8 mouse cellular contexts compared by ENCODE assay signal in the genomic region with DNA sequence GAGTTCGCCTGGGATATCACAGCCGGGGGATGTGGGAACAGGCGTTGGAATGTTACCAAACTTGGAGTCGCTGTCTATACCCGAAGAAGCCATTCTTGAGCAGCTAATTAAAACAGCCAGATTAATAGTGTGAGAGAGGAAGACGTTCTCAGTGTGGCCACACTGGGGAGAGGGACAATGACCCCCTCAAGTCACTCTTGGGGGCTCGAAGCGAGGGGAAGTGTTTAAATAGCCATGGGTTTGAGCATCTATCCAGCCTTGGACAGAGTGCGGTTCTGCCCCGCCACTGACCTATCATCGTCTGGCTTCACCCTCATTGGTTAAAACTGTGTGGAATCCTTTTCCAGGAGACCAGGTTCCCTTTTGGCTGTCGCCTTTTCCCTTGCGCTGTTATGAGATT. TPM values are rescaled to one million over a fixed set of nuclear protein-coding genes. Genes with fewer than 3 reads are reported as not detected.
DNase-seq lines count a peak whose midpoint lies in the region; ATAC-seq and TF ChIP-seq lines count a peak whose summit lies in the region.

No protein-coding gene starts in this region.

- no peaks in the 10 kb centered on the region for H3K27me3 ChIP-seq in lung, embryonic 14.5 days (ENCODE audit: insufficient read depth, low read length)
- H3K27me3 ChIP-seq in intestine, embryonic 16.5 days (replicated peaks; ENCODE audit: control insufficient read depth, insufficient read depth, low read length) = no peaks in the 10 kb centered on the region
- H3K27me3 ChIP-seq in neural tube, embryonic 12.5 days (replicated peaks) = no peaks in the 10 kb centered on the region

- H3K27ac ChIP-seq in lung, embryonic 14.5 days (ENCODE audit: low read depth) = peak overlapping the region; percentile 98
- H3K27ac ChIP-seq in embryonic fibroblast, embryonic 13.5 days (ENCODE audit: insufficient read depth, low read length) = peak overlapping the region; percentile 99
- peak overlapping the region; percentile 94 for H3K27ac ChIP-seq in intestine, embryonic 16.5 days (ENCODE audit: low read length)
- peak overlapping the region; percentile 58; the same call in 1 of the 2 replicates for H3K27ac ChIP-seq in neural tube, embryonic 12.5 days

- peak overlapping the region; percentile 56 for H3K4me2 ChIP-seq in lung, embryonic 14.5 days
- H3K4me2 ChIP-seq in intestine, embryonic 16.5 days (ENCODE audit: low read depth, low read length) = peak overlapping the region; percentile 47
- peak overlapping the region; percentile 50 for H3K4me2 ChIP-seq in neural tube, embryonic 12.5 days (replicated peaks)

- TF ChIP-seq POLR2A in embryonic fibroblast, embryonic 13.5 days (IDR thresholded peaks at IDR 0.05; ENCODE audit: low read depth, low read length) = no peak; the same call in none of the 2 replicates

- H3K9ac ChIP-seq in lung, embryonic 14.5 days = peak overlapping the region; percentile 18
- peak overlapping the region; percentile 52 for H3K9ac ChIP-seq in intestine, embryonic 16.5 days (ENCODE audit: low read depth, low read length)
- H3K9ac ChIP-seq in neural tube, embryonic 12.5 days = peak overlapping the region; percentile 44

- ATAC-seq in lung, embryonic 14.5 days (ENCODE audit: insufficient read depth) = peak; percentile 18; the same call in 1 of the 2 replicates
- no peak for ATAC-seq in intestine, embryonic 16.5 days
- ATAC-seq in neural tube, embryonic 12.5 days (ENCODE audit: low FRiP score, low read depth) = no peak

- H3K4me3 ChIP-seq in lung, embryonic 14.5 days (ENCODE audit: low read depth, low read length) = peak overlapping the region; percentile 1; the same call in 1 of the 2 replicates
- H3K4me3 ChIP-seq in embryonic fibroblast, embryonic 13.5 days (ENCODE audit: insufficient read depth, low read length) = no peak overlapping the region
- H3K4me3 ChIP-seq in intestine, embryonic 16.5 days (ENCODE audit: low read length) = no peak overlapping the region
- H3K4me3 ChIP-seq in neural tube, embryonic 12.5 days = no peak overlapping the region

- H3K9me3 ChIP-seq in lung, embryonic 14.5 days (ENCODE audit: low read depth, low read length) = no peaks in the 10 kb centered on the region
- H3K9me3 ChIP-seq in intestine, embryonic 16.5 days (ENCODE audit: control insufficient read depth, low read length) = no peaks in the 10 kb centered on the region
- H3K9me3 ChIP-seq in neural tube, embryonic 12.5 days = no peaks in the 10 kb centered on the region

- DNase-seq in lung, embryonic 14.5 days = peak; percentile 78
- no peak for DNase-seq in lung, postnatal 25 days (ENCODE audit: low spot score)
- no peak for DNase-seq in adrenal gland, adult 8-10 months
- no peak for DNase-seq in Muller cell, postnatal 12 days (ENCODE audit: inconsistent ontology term)
- DNase-seq in cerebellum, postnatal 25 days = no peak

- WGBS in lung, embryonic 14.5 days = 7% methylated on average over 13 of the region's 13 CpGs
- 21% methylated on average over 13 of the region's 13 CpGs for WGBS in intestine, embryonic 16.5 days
- 27% methylated on average over 13 of the region's 13 CpGs for WGBS in neural tube, embryonic 12.5 days

- H3K36me3 ChIP-seq in lung, embryonic 14.5 days (ENCODE audit: insufficient read depth) = no peaks in the 10 kb centered on the region
- no peaks in the 10 kb centered on the region for H3K36me3 ChIP-seq in intestine, embryonic 16.5 days (ENCODE audit: control insufficient read depth, insufficient read depth, low read length)
- no peaks in the 10 kb centered on the region for H3K36me3 ChIP-seq in neural tube, embryonic 12.5 days

- H3K4me1 ChIP-seq in lung, embryonic 14.5 days (ENCODE audit: insufficient read depth) = peaks cover 62% of the 10 kb centered on the region
- peaks cover 60% of the 10 kb centered on the region for H3K4me1 ChIP-seq in embryonic fibroblast, embryonic 13.5 days (ENCODE audit: control insufficient read depth, insufficient read depth, low read length)
- peaks cover 67% of the 10 kb centered on the region for H3K4me1 ChIP-seq in intestine, embryonic 16.5 days (ENCODE audit: control insufficient read depth, insufficient read depth, low read length)
- H3K4me1 ChIP-seq in neural tube, embryonic 12.5 days = peaks cover 73% of the 10 kb centered on the region

- TF ChIP-seq CTCF in lung, embryonic 14.5 days (IDR thresholded peaks at IDR 0.05; ENCODE audit: low read depth) = no peak
- TF ChIP-seq CTCF in embryonic fibroblast, embryonic 13.5 days (IDR thresholded peaks at IDR 0.05; ENCODE audit: borderline replicate concordance, insufficient read depth, low read length) = no peak

RNA-seq across cellular contexts. Expression of a gene that starts 4.6 kb away (rescaled TPM):
- not detected in 2 replicates for polyA plus RNA-seq in lung, embryonic 14.5 days (2014; fragmentation: Nextera tagmentation; extraction: Ambion mirVana)
- polyA plus RNA-seq in embryonic fibroblast, embryonic 13.5 days (2011; ENCODE audit: insufficient read length, low read depth, missing spikeins) = not detected in 2 replicates
- polyA plus RNA-seq in intestine, embryonic 16.5 days (2015; fragmentation: Nextera tagmentation; extraction: Ambion mirVana) = not detected in 2 replicates
- not detected in 2 replicates for polyA plus RNA-seq in neural tube, embryonic 12.5 days (2016; fragmentation: Nextera tagmentation; extraction: Ambion mirVana)
- under 1 TPM in 2 of 4 experiments, not detected in 2; 0.09 to 0.25 TPM for total RNA-seq in adrenal gland, adult 8-10 months (2022)

RNA-seq across cellular contexts. Expression of a gene that starts 24.3 kb away (rescaled TPM):
- polyA plus RNA-seq in lung, embryonic 14.5 days (2014; fragmentation: Nextera tagmentation; extraction: Ambion mirVana) = 11.7 and 13.8 TPM in 2 replicates
- polyA plus RNA-seq in embryonic fibroblast, embryonic 13.5 days (2011; ENCODE audit: insufficient read length, low read depth, missing spikeins) = 27.0 and 40.9 TPM in 2 replicates
- 13.7 and 17.2 TPM in 2 replicates for polyA plus RNA-seq in intestine, embryonic 16.5 days (2015; fragmentation: Nextera tagmentation; extraction: Ambion mirVana)
- polyA plus RNA-seq in neural tube, embryonic 12.5 days (2016; fragmentation: Nextera tagmentation; extraction: Ambion mirVana) = 20.4 and 21.6 TPM in 2 replicates
- total RNA-seq in adrenal gland, adult 8-10 months (2022) = 100 to 1,000 TPM in 2 of 4 experiments, 10 to 100 TPM in 2; 62.6 to 149 (median 97.9) TPM

RNA-seq across cellular contexts. Expression of a gene that starts 55.0 kb away (rescaled TPM):
- polyA plus RNA-seq in lung, embryonic 14.5 days (2014; fragmentation: Nextera tagmentation; extraction: Ambion mirVana) = not detected in 2 replicates
- polyA plus RNA-seq in embryonic fibroblast, embryonic 13.5 days (2011; ENCODE audit: insufficient read length, low read depth, missing spikeins) = not detected in 2 replicates
- not detected in 2 replicates for polyA plus RNA-seq in intestine, embryonic 16.5 days (2015; fragmentation: Nextera tagmentation; extraction: Ambion mirVana)
- polyA plus RNA-seq in neural tube, embryonic 12.5 days (2016; fragmentation: Nextera tagmentation; extraction: Ambion mirVana) = not detected in 2 replicates
- not detected for total RNA-seq in adrenal gland, adult 8-10 months (2022)
